Mouse (Mus musculus): ENCODE results near the gene Soat1. TPM values are rescaled to one million over a fixed set of nuclear protein-coding genes. Genes with fewer than 3 reads are reported as not detected.

Gene Soat1
- polyA plus RNA-seq, 1 experiment from 2014 or later = 54.0 TPM

DNA sequence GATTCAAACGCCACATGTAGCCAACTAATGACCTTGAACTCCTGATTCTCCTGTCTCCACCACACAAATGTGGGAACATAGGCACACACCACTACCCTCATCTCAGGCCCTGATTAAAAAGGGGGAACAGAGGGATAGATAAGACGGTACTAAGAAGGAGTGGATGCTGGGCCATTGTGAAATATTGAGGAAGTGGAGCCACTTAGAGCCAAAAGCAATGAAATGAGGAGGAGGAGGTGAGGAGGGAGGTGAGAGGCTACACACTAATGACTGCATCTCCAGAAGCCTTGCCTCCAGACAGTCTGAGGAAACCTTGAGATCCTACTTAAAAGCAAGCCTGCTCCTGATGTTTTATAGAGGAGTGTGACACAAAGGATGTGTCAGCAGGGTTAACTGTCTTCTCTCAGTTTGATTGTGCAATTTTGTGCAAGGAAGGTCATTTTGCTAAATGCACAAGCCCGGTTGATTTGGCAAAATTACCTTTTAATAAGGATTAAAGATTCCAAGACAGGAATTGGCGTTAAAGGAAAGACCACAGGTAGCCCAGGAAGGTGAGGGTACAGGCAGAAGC is 17.2 kb upstream of the Soat1 start:
- no peak for ATAC-seq (ENCODE audit: low FRiP score, low TSS enrichment)

DNA sequence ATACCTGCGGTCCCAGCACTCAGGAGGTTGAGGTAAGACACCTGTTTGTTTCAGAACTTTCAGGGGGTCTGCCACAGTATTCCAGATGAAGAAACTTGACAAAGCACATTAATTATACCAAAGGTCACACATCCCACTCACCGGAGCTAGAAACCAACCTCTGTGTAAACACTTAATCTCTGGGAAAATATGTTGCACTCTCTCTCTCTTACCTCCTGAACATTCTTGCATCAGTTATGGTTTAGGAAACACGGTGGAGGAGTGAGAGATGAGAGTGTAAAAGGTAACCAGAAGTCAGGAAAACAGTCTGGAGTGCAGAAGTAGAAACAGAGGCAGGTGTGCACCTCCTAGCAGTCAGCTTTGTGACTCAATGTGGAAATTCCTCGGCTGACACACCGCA is 13.9 kb upstream of the Soat1 start:
- Histone ChIP-seq H3K9me3 (ENCODE audit: control insufficient read depth, low read length) (no peaks in the 10 kb centered on the region), H3K27ac (ENCODE audit: low read depth, low read length) (no peak overlapping the region), H3K9ac (ENCODE audit: low read depth, low read length) (no peak overlapping the region), H3K4me1 (ENCODE audit: control insufficient read depth, insufficient read depth, low read length) (no peaks in the 10 kb centered on the region), H3K4me2 (replicated peaks; ENCODE audit: low read depth, low read length) (no peak overlapping the region), H3K27me3 (ENCODE audit: control insufficient read depth, insufficient read depth, low read length) (no peaks in the 10 kb centered on the region), H3K4me3 (ENCODE audit: low read length) (no peak overlapping the region), H3K36me3 (ENCODE audit: control insufficient read depth, insufficient read depth, low read length) (no peaks in the 10 kb centered on the region)
- no peak for ATAC-seq (ENCODE audit: low FRiP score, low TSS enrichment)
- 53% methylated on average over 5 of the region's 5 CpGs for WGBS

More for the DNA sequence above, 17.2 kb upstream of the Soat1 start:
- Histone ChIP-seq H3K4me2 (replicated peaks; ENCODE audit: low read depth, low read length) (no peak overlapping the region), H3K9me3 (ENCODE audit: control insufficient read depth, low read length) (no peaks in the 10 kb centered on the region), H3K9ac (ENCODE audit: low read depth, low read length) (no peak overlapping the region), H3K36me3 (ENCODE audit: control insufficient read depth, insufficient read depth, low read length) (no peaks in the 10 kb centered on the region), H3K4me1 (ENCODE audit: control insufficient read depth, insufficient read depth, low read length) (no peaks in the 10 kb centered on the region), H3K4me3 (ENCODE audit: low read length) (no peak overlapping the region), H3K27me3 (ENCODE audit: control insufficient read depth, insufficient read depth, low read length) (no peaks in the 10 kb centered on the region), H3K27ac (ENCODE audit: low read depth, low read length) (no peak overlapping the region)
- 77% methylated on average over 4 of the region's 4 CpGs for WGBS

- no peak overlapping the region for H3K4me2 ChIP-seq (replicated peaks; ENCODE audit: low read depth, low read length)
- ATAC-seq (ENCODE audit: low FRiP score, low TSS enrichment) = no peak
- H3K9me3 ChIP-seq (ENCODE audit: control insufficient read depth, low read length) = no peaks in the 10 kb centered on the region
- no peak overlapping the region for H3K27ac ChIP-seq (ENCODE audit: low read depth, low read length)
- 92% methylated on average over 7 of the region's 7 CpGs for WGBS
- H3K27me3 ChIP-seq (ENCODE audit: control insufficient read depth, insufficient read depth, low read length) = no peaks in the 10 kb centered on the region
- no peaks in the 10 kb centered on the region for H3K4me1 ChIP-seq (ENCODE audit: control insufficient read depth, insufficient read depth, low read length)
- no peaks in the 10 kb centered on the region for H3K36me3 ChIP-seq (ENCODE audit: control insufficient read depth, insufficient read depth, low read length)
- H3K4me3 ChIP-seq (ENCODE audit: low read length) = no peak overlapping the region
- H3K9ac ChIP-seq (ENCODE audit: low read depth, low read length) = no peak overlapping the region
Measured at GRCm38 (mm10) chr1:156487498-156487897, 13.4 kb upstream of the Soat1 start.

- Histone ChIP-seq H3K9ac (ENCODE audit: low read depth, low read length) (no peak overlapping the region), H3K4me2 (replicated peaks; ENCODE audit: low read depth, low read length) (no peak overlapping the region), H3K27me3 (ENCODE audit: control insufficient read depth, insufficient read depth, low read length) (no peaks in the 10 kb centered on the region), H3K36me3 (ENCODE audit: control insufficient read depth, insufficient read depth, low read length) (no peaks in the 10 kb centered on the region), H3K9me3 (ENCODE audit: control insufficient read depth, low read length) (no peaks in the 10 kb centered on the region), H3K27ac (ENCODE audit: low read depth, low read length) (no peak overlapping the region), H3K4me3 (ENCODE audit: low read length) (no peak overlapping the region), H3K4me1 (ENCODE audit: control insufficient read depth, insufficient read depth, low read length) (no peaks in the 10 kb centered on the region)
- ATAC-seq (ENCODE audit: low FRiP score, low TSS enrichment) = no peak
- WGBS = 92% methylated on average over 3 of the region's 3 CpGs
Measured at GRCm38 (mm10) chr1:156481826-156482225, 7.7 kb upstream of the Soat1 start.

DNA sequence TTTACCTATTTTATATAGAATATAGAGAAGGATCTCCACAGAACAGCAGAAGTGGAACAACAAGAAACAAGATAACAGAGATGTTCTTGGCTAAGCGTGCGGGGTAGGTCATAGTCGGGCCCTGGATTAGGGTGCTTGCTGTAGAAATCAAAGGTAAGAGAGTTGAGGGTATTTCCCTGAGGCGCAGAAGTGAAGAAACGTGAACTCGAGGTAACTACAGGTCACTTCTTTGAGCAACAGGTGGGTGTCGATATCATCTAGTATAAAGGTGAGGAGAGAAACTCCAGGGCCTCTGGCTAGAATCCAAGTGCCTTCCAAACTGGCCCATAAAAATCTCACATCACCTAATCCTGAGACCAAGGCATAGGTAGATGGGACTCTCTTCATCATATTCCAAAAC is 2.4 kb upstream of the Soat1 start:
- no peak overlapping the region for H3K27ac ChIP-seq (ENCODE audit: low read depth, low read length)
- H3K4me3 ChIP-seq (ENCODE audit: low read length) = no peak overlapping the region
- 0 out of 2 replicates have a peak, but pooled peaks cover 7% of the 10 kb centered on the region for H3K4me1 ChIP-seq (ENCODE audit: control insufficient read depth, insufficient read depth, low read length)
- H3K9ac ChIP-seq (ENCODE audit: low read depth, low read length) = no peak overlapping the region
- no peaks in the 10 kb centered on the region for H3K36me3 ChIP-seq (ENCODE audit: control insufficient read depth, insufficient read depth, low read length)
- H3K9me3 ChIP-seq (ENCODE audit: control insufficient read depth, low read length) = no peaks in the 10 kb centered on the region
- no peak overlapping the region for H3K4me2 ChIP-seq (replicated peaks; ENCODE audit: low read depth, low read length)
- 30% methylated on average over 7 of the region's 7 CpGs for WGBS
- no peaks in the 10 kb centered on the region for H3K27me3 ChIP-seq (ENCODE audit: control insufficient read depth, insufficient read depth, low read length)
- no peak for ATAC-seq (ENCODE audit: low FRiP score, low TSS enrichment)

GRCm38 (mm10) chr1:156476016-156476415 is 1.9 kb upstream of the Soat1 start:
- H3K4me3 ChIP-seq (ENCODE audit: low read length) = no peak overlapping the region
- H3K36me3 ChIP-seq (ENCODE audit: control insufficient read depth, insufficient read depth, low read length) = no peaks in the 10 kb centered on the region
- H3K9me3 ChIP-seq (ENCODE audit: control insufficient read depth, low read length) = no peaks in the 10 kb centered on the region
- 0 out of 2 replicates have a peak, but pooled peaks cover 7% of the 10 kb centered on the region for H3K4me1 ChIP-seq (ENCODE audit: control insufficient read depth, insufficient read depth, low read length)
- H3K9ac ChIP-seq (ENCODE audit: low read depth, low read length) = no peak overlapping the region
- H3K27me3 ChIP-seq (ENCODE audit: control insufficient read depth, insufficient read depth, low read length) = no peaks in the 10 kb centered on the region
- no peak overlapping the region for H3K4me2 ChIP-seq (replicated peaks; ENCODE audit: low read depth, low read length)
- 30% methylated on average over 2 of the region's 2 CpGs for WGBS
- no peak for ATAC-seq (ENCODE audit: low FRiP score, low TSS enrichment)
- H3K27ac ChIP-seq (ENCODE audit: low read depth, low read length) = no peak overlapping the region

- Histone ChIP-seq H3K4me1 (ENCODE audit: control insufficient read depth, insufficient read depth, low read length) (peaks cover 15% of the 10 kb centered on the region; the same call in 1 of the 2 replicates), H3K27me3 (ENCODE audit: control insufficient read depth, insufficient read depth, low read length) (no peaks in the 10 kb centered on the region), H3K9me3 (ENCODE audit: control insufficient read depth, low read length) (no peaks in the 10 kb centered on the region), H3K27ac (ENCODE audit: low read depth, low read length) (no peak overlapping the region), H3K4me2 (replicated peaks; ENCODE audit: low read depth, low read length) (no peak overlapping the region), H3K9ac (ENCODE audit: low read depth, low read length) (no peak overlapping the region), H3K4me3 (ENCODE audit: low read length) (no peak overlapping the region), H3K36me3 (ENCODE audit: control insufficient read depth, insufficient read depth, low read length) (no peaks in the 10 kb centered on the region)
- 59% methylated on average over 3 of the region's 3 CpGs for whole genome bisulfite sequencing
- ATAC-seq (ENCODE audit: low FRiP score, low TSS enrichment) = no peak
Measured at GRCm38 (mm10) chr1:156474854-156475253, 723 bp upstream of the Soat1 start.

DNA sequence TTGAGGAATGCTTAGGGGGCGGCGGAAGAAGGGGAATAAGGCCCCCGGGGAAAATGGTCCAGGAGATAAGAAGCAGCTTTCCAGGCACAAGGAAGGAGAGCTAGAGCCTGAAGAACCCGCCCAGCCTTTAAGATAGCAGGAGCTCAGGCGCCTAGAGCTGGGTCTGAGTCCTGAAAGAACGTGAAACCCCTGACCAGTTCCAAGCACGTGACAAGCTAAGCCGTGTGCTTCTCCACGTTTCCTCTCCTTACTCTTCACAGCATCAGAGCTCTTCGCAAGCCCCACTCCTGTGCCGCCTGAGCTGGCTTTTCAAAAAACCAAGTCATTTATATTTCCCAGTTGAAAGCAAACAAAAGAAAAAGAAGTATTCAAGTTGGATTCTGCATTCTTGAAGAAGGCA is 1.1 kb downstream of the Soat1 start:
- Histone ChIP-seq H3K27me3 (ENCODE audit: control insufficient read depth, insufficient read depth, low read length) (no peaks in the 10 kb centered on the region), H3K9ac (ENCODE audit: low read depth, low read length) (peak overlapping the region; percentile 48; the same call in 1 of the 2 replicates), H3K9me3 (ENCODE audit: control insufficient read depth, low read length) (no peaks in the 10 kb centered on the region), H3K4me3 (ENCODE audit: low read length) (peak overlapping the region; percentile 88), H3K27ac (ENCODE audit: low read depth, low read length) (peak overlapping the region; percentile 56; the same call in 1 of the 2 replicates), H3K4me2 (replicated peaks; ENCODE audit: low read depth, low read length) (peak overlapping the region; percentile 64), H3K36me3 (ENCODE audit: control insufficient read depth, insufficient read depth, low read length) (no peaks in the 10 kb centered on the region), H3K4me1 (ENCODE audit: control insufficient read depth, insufficient read depth, low read length) (peaks cover 15% of the 10 kb centered on the region; the same call in 1 of the 2 replicates)
- ATAC-seq (ENCODE audit: low FRiP score, low TSS enrichment) = no peak
- 1% methylated on average over 11 of the region's 11 CpGs for WGBS

DNA sequence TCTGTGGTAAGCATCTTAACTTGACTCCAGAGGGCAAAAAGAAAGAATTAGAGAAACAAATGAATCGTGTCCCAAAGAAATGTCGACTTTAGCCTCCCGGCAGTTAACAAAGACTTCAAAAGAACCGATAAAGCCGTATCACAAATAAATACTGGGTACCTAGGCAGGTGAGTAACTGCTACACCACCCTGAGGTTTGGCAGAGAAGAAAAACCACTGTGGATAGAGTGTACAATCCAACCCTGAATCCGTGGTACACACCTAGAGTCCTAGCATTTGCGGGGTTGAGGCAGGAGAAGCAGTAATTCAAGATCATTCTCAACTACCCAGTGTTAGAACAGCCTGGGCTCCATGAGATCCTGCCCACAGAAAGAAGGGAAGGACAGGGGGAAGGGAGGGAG is 2.2 kb downstream of the Soat1 start:
- Histone ChIP-seq H3K27ac (ENCODE audit: low read depth, low read length) (no peak overlapping the region), H3K4me3 (ENCODE audit: low read length) (peak overlapping the region; percentile 7; the same call in 1 of the 2 replicates), H3K9ac (ENCODE audit: low read depth, low read length) (no peak overlapping the region), H3K4me2 (replicated peaks; ENCODE audit: low read depth, low read length) (peak overlapping the region; percentile 64), H3K9me3 (ENCODE audit: control insufficient read depth, low read length) (no peaks in the 10 kb centered on the region), H3K36me3 (ENCODE audit: control insufficient read depth, insufficient read depth, low read length) (no peaks in the 10 kb centered on the region), H3K4me1 (ENCODE audit: control insufficient read depth, insufficient read depth, low read length) (peaks cover 15% of the 10 kb centered on the region; the same call in 1 of the 2 replicates), H3K27me3 (ENCODE audit: control insufficient read depth, insufficient read depth, low read length) (no peaks in the 10 kb centered on the region)
- 74% methylated on average over 7 of the region's 7 CpGs for WGBS
- no peak for ATAC-seq (ENCODE audit: low FRiP score, low TSS enrichment)
